Mouse (Mus musculus): ENCODE measurements at regions not wholly inside any gene's neighbourhood (a gene's known extent, or its start where the extent isn't known, plus 50 kb on each side); places are given as distances from the start of the nearest gene placed in this dataset.

GRCm38 (mm10) chr4:81216123-81216522 lies 226.5 kb downstream of the Mpdz start:
- DNase-seq = no peak

DNA sequence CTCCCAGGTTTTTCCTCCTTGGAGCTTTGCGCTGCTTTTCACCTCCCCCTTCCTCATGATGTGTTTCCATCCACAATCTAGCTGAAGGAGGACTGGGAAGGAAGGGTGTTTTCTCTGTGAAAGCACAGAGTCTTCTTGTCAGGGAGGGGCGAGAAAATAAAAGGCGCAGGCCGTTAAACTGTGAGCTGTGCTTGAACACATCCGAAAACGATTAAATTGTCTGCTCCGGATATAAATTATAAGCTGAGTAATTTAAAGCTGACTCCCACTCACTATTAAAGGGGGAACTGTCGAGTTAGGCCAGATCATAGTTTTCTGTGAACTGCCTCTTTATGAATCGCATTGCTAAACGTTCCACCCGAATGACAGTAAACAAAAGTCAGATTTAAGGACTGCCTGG lies 224.6 kb downstream of the Mpdz start:
- no peak for DNase-seq

- no peak for DNase-seq
These were observed 220.6 kb downstream of the Mpdz start for GRCm38 (mm10) chr4:81222034-81222433.

DNA sequence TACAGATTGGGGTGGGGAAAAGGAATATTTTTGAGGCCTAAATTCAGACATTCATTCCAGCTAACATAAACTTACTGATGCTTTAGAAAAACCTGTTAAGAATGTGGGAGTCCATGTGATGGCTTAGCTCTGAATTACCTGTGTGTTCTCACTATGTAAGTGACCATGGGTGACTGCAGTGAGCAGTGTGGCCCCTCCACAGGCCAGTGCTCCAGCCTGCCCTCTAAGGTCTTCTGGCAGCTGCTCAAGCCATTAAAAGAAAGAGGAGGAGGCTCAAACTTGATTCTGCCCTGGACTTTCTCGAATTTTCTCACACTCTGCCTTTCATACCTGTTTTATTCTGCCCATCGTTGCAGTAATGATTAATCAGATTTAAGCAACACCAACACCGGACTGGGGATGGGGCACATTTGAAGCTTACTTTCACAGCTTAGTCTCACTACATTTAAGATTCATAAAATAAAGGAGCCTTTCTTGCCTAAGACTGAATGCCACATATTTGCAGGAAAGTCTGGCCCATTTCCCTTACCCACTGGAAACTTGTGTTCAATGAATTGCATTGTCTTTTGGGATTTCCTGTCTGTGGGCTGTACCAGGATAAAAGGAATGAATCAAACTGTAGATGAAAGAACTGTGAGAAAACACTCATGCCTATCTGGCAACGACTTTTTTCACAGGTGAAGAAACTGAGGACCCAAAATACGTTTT lies 220.0 kb downstream of the Mpdz start:
- no peak for DNase-seq

Data from cerebellum, adult 11 months (tissue).